Mouse (Mus musculus): ENCODE results near the gene Gtf2f1.

Gene Gtf2f1

GRCm38 (mm10) chr17:57001228-57001627 lies 9.9 kb downstream of the Gtf2f1 start:
- no peak for DNase-seq

GRCm38 (mm10) chr17:56999968-57000609 lies 11.0 kb downstream of the Gtf2f1 start, which contains the start of gene Pspn:
Pspn (minus strand) TSS chr17:57000018.
- DNase-seq: peak in 1 of 2 experiments; percentile 23

- DNase-seq: no peak
These were observed 11.7 kb downstream of the Gtf2f1 start for GRCm38 (mm10) chr17:56999414-56999813.

DNA sequence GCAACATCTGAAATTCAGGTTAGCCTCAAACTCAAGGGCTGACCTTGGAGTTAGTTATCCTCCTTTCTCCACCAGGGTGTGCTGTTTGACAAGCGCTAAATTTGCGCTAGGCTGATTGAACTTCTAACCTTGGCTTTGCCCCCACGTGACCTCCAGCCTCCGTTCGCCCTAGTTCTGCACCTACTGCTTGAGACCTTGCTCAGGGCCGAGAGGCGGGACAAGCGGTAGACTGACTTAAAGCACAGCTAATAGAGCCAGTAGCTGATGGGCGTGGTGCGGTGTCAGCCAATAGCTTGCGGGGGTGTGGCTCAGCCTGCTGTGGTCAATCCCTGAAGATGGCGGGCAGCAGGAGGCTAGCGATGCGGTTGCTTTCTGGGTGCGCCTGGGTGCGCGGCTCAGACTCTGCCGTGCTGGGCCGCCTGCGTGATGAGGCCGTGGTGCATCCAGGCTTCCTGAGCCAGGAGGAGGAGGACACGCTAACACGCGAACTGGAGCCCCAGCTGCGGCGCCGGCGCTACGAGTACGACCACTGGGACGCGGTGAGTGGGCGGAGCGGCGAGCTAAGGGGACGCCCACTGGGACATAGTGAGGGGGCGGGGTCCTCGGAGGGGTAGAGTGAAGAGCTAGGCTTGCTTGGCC lies 13.9 kb downstream of the Gtf2f1 start, which contains the start of gene Alkbh7:
Gene Alkbh7 (plus strand): TSS at position 311 of the 639 bp plus-strand sequence.
- peak; percentile 99 to 100 for DNase-seq

DNA sequence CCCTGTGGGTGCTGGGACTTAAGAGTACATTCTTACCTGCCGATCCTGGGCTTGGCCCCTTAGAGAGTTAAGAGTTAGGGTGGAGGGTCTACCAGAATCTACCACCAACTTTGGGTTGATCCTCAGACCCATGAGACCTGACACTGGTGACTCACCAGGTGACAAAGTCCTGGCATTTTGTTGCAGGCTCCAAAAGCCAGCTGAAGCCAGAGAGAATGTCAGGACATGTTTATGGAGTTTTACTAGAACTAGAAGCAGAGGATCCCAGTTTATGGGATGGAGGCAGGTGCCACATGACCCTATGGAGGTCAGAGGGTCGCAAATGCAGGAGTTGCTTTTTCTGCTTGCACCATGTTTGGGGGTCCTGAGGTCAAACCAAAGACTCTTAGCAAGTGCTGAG lies 14.6 kb downstream of the Gtf2f1 start:
- no peak for DNase-seq

GRCm38 (mm10) chr17:56995046-56995445 lies 16.0 kb downstream of the Gtf2f1 start:
- no peak for DNase-seq

- DNase-seq: peak in 1 of 2 experiments; percentile 26
These were observed 20.1 kb downstream of the Gtf2f1 start for GRCm38 (mm10) chr17:56990966-56991365.

DNA sequence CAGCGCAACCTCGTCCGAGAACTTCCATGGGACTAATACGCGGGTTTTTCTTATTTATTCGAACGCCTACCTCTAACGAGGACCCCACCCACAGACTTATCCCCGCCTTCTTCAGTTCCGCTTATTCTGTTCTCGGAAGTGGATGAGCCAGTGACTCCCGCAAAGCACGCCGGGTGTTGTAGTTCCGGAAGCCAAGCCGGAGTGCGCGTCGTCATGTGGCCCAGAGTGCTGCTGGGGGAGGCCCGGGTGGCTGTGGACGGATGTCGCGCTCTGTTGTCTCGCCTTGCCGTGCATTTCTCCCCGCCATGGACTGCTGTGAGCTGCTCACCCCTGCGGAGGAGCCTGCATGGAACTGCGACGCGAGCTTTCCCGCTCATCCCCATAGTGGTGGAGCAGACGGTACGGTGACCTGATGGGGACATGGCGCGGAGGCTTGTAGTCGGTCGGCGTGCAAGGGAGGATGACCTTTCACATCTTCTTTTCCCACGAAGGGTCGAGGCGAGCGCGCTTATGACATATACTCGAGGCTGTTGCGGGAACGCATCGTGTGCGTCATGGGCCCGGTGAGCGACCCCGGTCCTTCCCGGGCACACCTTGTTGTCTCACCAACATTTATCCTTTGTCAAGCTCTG lies 20.9 kb downstream of the Gtf2f1 start, which contains the start of gene Clpp:
Gene Clpp (plus strand): TSS at position 191 of the 632 bp plus-strand sequence.
- DNase-seq: peak; percentile 97 to 98

- peak; percentile 81 to 89 for DNase-seq
These were observed 21.5 kb downstream of the Gtf2f1 start for GRCm38 (mm10) chr17:56989467-56990114.

DNA sequence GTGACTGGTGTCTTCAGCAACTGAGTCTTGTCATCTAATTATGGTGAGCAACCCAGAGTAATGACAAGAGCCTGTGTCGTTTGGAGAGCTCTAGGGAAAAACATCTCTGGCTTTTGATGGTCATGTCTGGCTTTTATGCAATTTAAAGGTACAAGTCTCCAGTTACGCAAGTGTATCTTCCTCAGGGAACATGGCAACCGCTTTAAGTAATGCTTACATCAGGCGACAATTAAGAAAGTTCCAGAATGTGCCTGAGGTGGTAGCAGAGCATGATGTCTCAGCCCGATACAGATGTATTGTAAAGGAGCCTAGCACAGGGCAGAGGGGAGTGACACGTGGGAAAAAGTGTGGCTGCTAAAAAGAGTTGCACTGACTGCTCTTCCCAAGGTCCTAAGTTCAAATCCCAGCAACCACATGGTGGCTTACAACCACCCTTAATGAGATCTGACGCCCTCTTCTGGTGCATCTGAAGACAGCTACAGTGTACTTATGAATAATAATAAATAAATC lies 22.1 kb downstream of the Gtf2f1 start:
- DNase-seq: peak in 1 of 2 experiments; percentile 25

GRCm38 (mm10) chr17:56988441-56988840 lies 22.6 kb downstream of the Gtf2f1 start:
- DNase-seq: peak in 1 of 2 experiments; percentile 13

DNA sequence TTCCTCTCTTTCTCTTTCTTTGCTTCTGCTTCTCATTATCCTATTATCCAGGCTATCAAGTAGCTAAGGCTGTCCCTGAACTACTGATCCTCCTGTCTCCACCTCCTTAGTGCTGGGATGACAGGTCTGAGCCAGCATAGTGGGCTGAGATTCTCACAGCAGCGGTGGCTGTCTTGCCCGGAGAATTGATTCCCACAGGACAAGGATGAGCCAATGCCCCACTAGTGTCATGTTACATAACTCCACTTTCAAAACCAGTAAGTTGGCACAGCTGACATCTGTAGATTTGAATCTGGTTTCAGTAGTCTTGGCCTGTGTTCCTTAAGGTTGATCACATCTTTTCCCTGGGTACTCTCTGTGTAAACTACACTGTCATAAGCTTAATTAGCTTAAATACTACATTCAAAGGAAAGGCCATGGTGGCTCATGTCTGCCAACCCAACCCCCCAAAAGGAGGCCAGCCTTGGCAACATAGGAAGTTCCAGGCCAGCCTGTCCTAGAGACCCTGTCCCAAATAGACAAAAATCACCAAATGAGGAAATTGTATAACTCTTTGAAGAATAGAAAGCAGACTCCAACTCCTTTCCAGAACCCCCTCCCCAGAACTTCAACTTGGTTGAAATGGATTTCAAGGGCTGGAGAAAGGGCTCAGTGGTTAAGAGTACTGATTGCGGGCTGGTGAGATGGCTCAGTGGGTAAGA lies 24.8 kb downstream of the Gtf2f1 start:
- peak in 1 of 2 experiments; percentile 8 for DNase-seq

DNA sequence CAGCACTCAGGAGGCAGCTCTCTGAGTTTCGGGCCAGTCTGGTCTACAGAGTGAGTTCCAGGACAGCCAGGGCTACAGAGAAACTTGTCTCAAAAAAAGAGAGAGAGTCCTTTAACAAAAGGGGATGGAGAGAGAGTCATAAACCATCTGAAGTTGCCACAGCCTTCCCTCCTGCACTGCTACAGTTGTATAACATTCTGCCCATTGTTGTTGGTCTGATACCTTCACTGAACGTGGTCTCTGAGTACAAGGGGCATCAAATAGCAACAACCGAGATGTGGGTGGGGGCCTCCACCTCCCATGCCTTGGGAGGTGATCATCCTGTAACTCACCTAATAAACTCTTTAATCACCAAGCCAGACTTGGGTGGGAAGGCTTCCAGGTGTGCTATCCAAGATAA lies 25.4 kb downstream of the Gtf2f1 start:
- DNase-seq: peak in 1 of 2 experiments; percentile 12

DNA sequence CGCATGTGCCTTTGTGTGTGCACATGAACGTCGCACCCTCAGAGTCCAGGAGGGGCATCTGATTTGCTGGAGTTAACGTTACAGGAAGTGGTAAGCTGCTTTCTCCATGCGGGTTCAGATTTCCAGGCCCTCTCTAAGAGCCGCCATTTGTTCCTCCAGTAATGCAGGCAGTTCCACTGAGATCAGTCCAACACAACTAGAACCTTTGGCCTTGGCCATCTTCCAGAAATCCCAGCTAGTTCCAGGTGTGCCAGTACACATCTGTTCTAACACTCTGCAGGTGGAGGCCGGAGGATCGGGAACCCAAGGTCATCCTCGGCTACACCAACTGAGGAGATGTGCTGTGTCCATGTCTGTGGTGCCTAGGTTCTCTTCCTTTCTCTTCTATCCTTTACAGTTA lies 26.2 kb downstream of the Gtf2f1 start:
- DNase-seq: no peak

DNA sequence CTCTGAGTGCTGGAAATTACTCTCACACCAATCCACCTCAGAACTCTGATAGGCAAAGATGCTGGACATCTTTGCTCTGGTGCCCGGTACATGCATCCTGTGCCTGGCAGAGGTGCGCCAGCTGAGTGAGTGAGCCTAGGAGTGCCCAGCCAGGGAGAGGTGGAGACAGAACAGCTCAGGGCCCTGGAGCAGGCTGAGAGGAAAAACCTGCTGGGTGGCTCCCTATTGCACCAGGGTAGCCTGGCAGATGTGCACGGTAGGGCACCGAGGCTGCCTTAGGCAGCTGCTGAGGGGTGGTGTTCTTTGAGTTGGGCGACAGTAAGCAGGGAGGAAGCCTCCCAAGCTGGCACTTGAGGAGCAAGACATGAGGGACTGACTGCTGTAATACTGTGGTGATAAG lies 29.1 kb downstream of the Gtf2f1 start, which contains the start of gene Acer1:
Gene Acer1 (minus strand): TSS at position 114 of the 400 bp plus-strand sequence.
- DNase-seq: peak in 1 of 2 experiments; percentile 34

- DNase-seq: peak in 1 of 2 experiments; percentile 22
These were observed 30.0 kb downstream of the Gtf2f1 start for GRCm38 (mm10) chr17:56981049-56981448.

DNA sequence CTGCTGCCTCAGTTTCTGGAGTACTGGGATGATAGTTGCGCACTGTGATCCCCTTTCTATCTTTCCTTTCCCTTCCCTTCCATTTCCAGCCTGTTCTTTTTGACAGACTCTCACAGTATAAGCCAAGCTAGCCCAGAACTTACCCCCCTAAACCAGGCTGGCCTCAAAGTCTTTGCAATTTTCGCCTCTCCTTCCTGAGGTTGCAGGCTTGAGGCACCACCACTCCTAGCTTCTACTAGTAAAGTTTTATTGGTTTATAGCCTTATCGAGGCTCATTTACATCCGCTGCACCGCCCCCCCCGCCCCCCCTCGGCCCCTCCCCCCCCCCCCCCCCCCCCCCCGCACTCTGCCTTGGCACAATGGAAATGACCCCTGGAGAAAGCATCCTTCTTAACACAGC lies 31.6 kb downstream of the Gtf2f1 start:
- peak in 1 of 2 experiments; percentile 13 for DNase-seq

DNA sequence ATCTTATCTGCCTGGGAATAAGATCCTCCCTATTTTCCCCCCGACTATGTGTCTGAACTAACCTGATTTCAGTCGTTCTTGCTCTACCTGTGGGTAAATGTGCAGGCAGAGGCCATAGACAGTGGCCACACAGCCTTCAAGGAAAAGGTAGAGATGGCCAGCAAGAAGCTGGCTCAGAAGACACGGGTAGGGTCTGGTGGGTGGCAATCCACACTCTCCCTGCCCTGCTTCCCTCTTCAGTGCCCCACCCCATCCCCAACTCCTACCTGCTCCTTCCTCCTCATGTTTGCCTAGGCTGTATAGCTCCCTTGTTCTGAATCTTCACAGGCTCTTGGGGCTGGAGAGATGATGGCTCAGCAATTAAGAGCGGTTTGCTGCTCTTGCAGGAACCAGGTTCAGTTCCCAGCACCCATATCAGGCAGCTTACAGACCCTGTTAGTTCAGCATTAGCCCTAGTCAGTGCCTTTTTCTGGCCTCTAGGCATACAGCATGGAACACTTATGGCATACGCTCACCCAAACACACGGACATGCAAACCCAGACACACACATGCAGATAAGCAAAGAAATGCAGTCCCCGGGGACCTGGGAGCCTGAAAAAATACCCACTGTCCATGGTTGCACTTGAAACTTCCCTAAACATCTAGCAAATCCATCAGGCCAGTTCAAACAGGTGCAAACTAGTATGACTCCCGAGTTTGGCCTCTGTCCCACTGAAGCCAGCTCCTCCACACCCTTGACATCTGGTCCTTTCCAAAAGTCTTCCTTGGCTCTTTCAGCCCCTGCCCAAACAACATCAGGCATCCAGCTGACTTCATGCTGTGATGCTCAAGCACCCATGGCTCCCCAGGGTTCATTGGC lies 34.3 kb downstream of the Gtf2f1 start:
- peak in 1 of 2 experiments; percentile 10 for DNase-seq

GRCm38 (mm10) chr17:56975391-56975790 lies 35.7 kb downstream of the Gtf2f1 start:
- peak in 1 of 2 experiments; percentile 14 for DNase-seq

DNA sequence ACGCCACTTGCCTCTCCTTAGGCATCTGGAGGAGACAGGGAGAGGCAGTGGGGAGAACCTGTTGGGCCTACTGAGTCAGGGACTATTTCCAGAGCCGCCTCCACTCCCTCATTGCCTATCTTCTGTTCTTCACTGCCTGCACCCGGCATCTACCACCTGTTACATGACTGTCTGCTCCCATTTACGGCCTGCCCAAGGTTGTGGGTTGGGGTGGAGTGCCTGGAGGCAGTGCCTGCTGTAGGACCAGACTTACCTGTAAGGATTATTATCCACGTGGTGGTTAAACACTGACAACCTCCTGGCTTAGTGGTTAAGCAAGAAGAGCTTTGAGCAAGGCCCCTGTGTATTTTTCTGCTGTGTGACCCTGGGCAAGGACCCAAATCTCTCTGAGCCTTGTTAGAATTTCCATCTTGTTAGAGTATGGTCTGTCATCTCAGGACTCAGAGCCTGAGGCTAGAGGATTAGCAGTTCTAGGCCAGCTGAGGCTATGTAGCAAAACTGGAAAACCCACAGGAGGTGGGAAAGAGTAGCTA lies 36.3 kb downstream of the Gtf2f1 start:
- DNase-seq: no peak

Measured in kidney, postnatal 25 days (tissue).